Mouse (Mus musculus) hindbrain, embryonic 15.5 days (tissue): ENCODE data around the gene Kif17. TPM values are rescaled to one million over a fixed set of nuclear protein-coding genes. Genes with fewer than 3 reads are reported as not detected.
"Not testable (repeated sequence)": the region's sequence is repeated elsewhere in the genome, so short reads cannot be mapped to it uniquely, and the experiment has no call there.

Experiments
- ATAC-seq: fragments of 200-750 bp; cut with Nextera tagmentation; 2 replicates; pipeline ENCODE4 v1.8.0; 2017; ENCODE audit warnings: low read depth, moderate number of reproducible peaks, moderate TSS enrichment; ENCODE audit not compliant: low FRiP score
- H3K27ac ChIP-seq: fragments of 300-500 bp; sonication (generic); replicated peaks from 2 replicates; pipeline ENCODE4 v1.5.1; 2015; ENCODE audit warnings: mild to moderate bottlenecking, inconsistent platforms
- H3K27me3 ChIP-seq: fragments of 300-500 bp; sonication (generic); 2 replicates; pipeline ENCODE4 v1.6.1; 2015; ENCODE audit warnings: control low read depth, inconsistent platforms
- H3K36me3 ChIP-seq: fragments of 300-500 bp; sonication (generic); 2 replicates; pipeline ENCODE4 v1.6.1; 2015; ENCODE audit warnings: control low read depth, inconsistent platforms
- H3K4me1 ChIP-seq: fragments of 300-500 bp; sonication (generic); replicated peaks from 2 replicates; pipeline ENCODE4 v1.6.1; 2015; ENCODE audit warnings: control low read depth, inconsistent platforms
- H3K4me2 ChIP-seq: fragments of 300-500 bp; sonication (generic); 2 replicates; pipeline ENCODE4 v1.6.1; 2015; ENCODE audit warnings: moderate library complexity, mild to moderate bottlenecking, inconsistent platforms
- H3K4me3 ChIP-seq: fragments of 300-500 bp; sonication (generic); 2 replicates; pipeline ENCODE4 v1.5.1; 2015; ENCODE audit warnings: mild to moderate bottlenecking, inconsistent platforms
- H3K9ac ChIP-seq: fragments of 300-500 bp; sonication (generic); 2 replicates; pipeline ENCODE4 v1.6.1; 2015; ENCODE audit warnings: inconsistent platforms
- H3K9me3 ChIP-seq: fragments of 300-500 bp; sonication (generic); 2 replicates; pipeline ENCODE4 v1.6.1; 2016; ENCODE audit warnings: control low read depth, inconsistent platforms
- WGBS: fragments of 180-500 bp; shearing (Covaris S2); methylation state at CpG from one replicate; pipeline ENCODE4 v1.1.7; 2015; 5-methylcytosine and 5-hydroxymethylcytosine counted together
- polyA plus RNA-seq: library from polyadenylated mRNA; unstranded; fragments of >200 nt; fragmentation: Nextera tagmentation; extraction: Ambion mirVana; gene quantifications from 2 replicates; pipeline ENCODE4 v1.2.1, GENCODE M21; 2015

Gene Kif17
- polyA plus RNA-seq, 1 experiment from 2014 or later = 4.5 TPM

DNA sequence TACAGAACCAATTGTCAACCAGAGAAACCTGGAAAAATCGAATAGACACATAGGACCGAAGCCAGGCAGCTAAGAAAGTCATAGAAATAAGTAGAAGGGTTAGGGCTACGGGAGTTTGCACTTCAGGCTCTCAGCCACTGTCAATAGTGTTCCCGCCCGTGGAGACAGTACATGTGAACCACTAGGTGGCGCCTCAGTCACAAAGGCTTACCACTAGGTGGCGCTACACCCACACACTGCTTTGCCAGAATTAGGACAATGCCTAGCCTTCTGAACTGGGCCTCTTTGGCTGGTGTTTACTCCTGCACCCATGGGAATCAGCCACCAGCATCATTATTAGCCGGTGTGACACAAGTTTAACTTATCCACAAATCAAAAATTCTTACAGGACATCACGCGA is 69.3 kb downstream of the Kif17 start:
- H3K4me3 ChIP-seq = no peak overlapping the region
- 34% methylated on average over 10 of the region's 10 CpGs for WGBS
- H3K9ac ChIP-seq = no peak overlapping the region
- peaks cover 25% of the 10 kb centered on the region for H3K36me3 ChIP-seq
- no peaks in the 10 kb centered on the region for H3K9me3 ChIP-seq
- no peak overlapping the region for H3K27ac ChIP-seq
- H3K27me3 ChIP-seq = no peaks in the 10 kb centered on the region
- H3K4me2 ChIP-seq = no peak overlapping the region
- peak; percentile 5; the same call in 1 of the 2 replicates for ATAC-seq
- H3K4me1 ChIP-seq = peaks cover 22% of the 10 kb centered on the region

DNA sequence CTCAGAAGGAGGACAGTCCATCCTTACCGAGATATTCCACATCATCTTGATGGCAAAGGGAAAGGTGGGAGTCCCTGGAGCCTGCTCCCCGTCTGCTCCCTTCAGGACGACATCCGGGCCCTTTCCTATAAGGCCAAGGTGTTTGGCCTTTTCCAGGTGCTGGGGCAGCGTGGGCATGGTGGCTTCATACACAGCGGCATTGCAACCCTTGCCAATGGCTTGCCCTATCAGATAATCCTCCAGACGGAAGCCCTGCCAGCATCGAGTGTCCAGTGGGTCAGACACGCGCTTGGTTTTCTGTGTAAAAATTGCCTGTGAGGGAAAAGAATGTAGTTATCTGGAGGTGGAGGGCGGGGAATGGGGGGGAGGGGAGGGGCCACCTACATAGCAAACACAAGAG is 70.5 kb downstream of the Kif17 start:
- Histone ChIP-seq H3K4me1 (peaks cover 28% of the 10 kb centered on the region), H3K27me3 (no peaks in the 10 kb centered on the region), H3K9me3 (no peaks in the 10 kb centered on the region), H3K27ac (no peak overlapping the region), H3K4me3 (no peak overlapping the region), H3K36me3 (peaks cover 14% of the 10 kb centered on the region), H3K9ac (no peak overlapping the region), H3K4me2 (no peak overlapping the region)
- 87% methylated on average over 11 of the region's 11 CpGs for WGBS
- no peak for ATAC-seq

DNA sequence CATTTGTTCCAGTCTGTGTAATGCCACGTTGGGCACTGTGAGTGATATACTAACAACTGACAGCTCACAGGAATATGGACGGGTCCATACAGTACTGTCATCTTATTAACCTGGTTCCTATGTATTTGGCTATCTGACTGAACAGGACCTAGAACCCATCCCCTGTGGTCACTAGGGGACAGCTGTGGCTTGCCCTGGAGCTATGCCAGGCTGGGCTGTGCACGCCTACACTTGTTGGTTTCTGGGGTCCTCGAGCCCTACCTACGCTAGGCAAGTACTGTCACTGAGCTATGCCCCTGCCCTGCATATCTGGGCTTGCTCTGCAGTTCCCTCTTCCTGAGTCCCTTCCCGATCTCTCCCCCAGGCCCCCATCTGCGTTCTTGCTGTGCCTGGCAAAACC is 71.3 kb downstream of the Kif17 start:
- no peak for ATAC-seq
- 76% methylated on average over 7 of the region's 7 CpGs for WGBS
- H3K4me2 ChIP-seq = no peak overlapping the region
- H3K4me1 ChIP-seq = peaks cover 31% of the 10 kb centered on the region
- no peaks in the 10 kb centered on the region for H3K27me3 ChIP-seq
- H3K36me3 ChIP-seq = peaks cover 12% of the 10 kb centered on the region
- no peak overlapping the region for H3K27ac ChIP-seq
- H3K9me3 ChIP-seq = no peaks in the 10 kb centered on the region
- H3K4me3 ChIP-seq = no peak overlapping the region
- H3K9ac ChIP-seq = no peak overlapping the region

DNA sequence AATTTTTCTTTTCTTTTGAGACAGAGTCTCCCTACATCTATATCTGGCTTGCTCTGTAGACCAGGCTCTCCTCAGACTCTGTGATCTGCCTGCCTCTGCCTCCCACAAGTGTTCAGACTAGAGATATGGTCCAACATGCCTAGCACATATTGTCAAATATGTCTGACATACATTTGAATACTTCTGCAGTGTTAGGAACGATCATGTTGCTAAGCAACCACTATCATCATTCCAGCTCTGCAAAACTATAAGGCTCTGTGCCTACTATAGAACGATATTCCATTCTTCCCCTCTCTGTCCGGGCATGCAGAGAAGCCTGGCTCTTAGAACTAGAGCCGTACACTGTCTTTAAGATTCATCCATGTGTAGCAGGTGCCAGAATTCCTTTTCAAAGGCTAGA is 72.5 kb downstream of the Kif17 start:
- Histone ChIP-seq H3K27me3 (no peaks in the 10 kb centered on the region), H3K4me1 (peaks cover 33% of the 10 kb centered on the region), H3K36me3 (0 out of 2 replicates have a peak, but pooled peaks cover 5% of the 10 kb centered on the region), H3K27ac (peak overlapping the region; percentile 48), H3K9me3 (no peaks in the 10 kb centered on the region), H3K9ac (no peak overlapping the region), H3K4me2 (no peak overlapping the region), H3K4me3 (no peak overlapping the region)
- no peak for ATAC-seq
- 18% methylated on average over 4 of the region's 4 CpGs for WGBS

DNA sequence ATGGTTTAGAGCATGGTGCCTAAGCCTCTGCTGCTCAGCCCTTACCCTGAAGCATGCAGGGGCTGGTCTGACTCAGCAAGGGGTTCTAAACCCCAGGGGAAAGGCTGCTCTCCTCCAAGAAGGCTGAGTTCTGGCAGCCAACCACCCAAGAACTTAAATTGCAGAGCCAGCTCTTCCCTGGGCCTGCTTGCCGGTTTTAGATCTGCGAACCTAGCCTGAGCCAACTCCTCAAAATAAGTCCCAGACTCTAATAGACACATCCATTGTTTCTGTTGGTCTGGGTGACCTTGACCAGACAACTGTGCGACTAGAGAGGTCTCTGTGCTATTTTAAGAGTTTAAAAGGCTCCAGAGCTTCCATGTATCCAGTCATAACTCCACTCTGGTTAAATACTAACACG is 73.5 kb downstream of the Kif17 start:
- 69% methylated on average over 4 of the region's 4 CpGs for WGBS
- no peak for ATAC-seq
- Histone ChIP-seq H3K36me3 (0 out of 2 replicates have a peak, but pooled peaks cover 5% of the 10 kb centered on the region), H3K27me3 (no peaks in the 10 kb centered on the region), H3K9me3 (no peaks in the 10 kb centered on the region), H3K4me2 (no peak overlapping the region), H3K4me1 (peaks cover 33% of the 10 kb centered on the region), H3K4me3 (no peak overlapping the region), H3K9ac (no peak overlapping the region), H3K27ac (no peak overlapping the region; the same call in 1 of the 2 replicates)

DNA sequence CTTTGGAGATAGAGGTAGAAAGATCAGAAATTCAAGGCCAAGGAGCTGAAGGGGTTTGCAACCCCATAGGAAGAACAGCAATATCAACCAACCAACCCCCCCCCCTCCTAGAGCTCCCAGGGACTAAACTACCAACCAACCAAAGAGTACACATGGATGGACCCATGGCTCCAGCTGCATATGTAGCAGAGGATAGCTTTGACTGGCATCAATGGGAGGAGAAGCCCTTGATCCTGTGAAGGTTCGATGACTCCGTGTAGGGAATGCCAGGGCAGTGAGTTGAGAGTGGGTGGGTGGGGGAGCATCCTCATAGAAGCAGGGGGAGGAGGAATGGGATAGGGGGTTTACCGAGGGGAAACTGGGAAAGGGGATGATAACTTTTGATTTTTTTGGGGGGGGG is 74.2 kb downstream of the Kif17 start:
- H3K27ac ChIP-seq = no peak overlapping the region
- no peak overlapping the region for H3K9ac ChIP-seq
- 95% methylated on average over 3 of the region's 3 CpGs for WGBS
- no peak for ATAC-seq
- 0 out of 2 replicates have a peak, but pooled peaks cover 5% of the 10 kb centered on the region for H3K36me3 ChIP-seq
- no peak overlapping the region for H3K4me2 ChIP-seq
- H3K4me1 ChIP-seq = peaks cover 33% of the 10 kb centered on the region
- no peak overlapping the region for H3K4me3 ChIP-seq
- H3K27me3 ChIP-seq = no peaks in the 10 kb centered on the region
- H3K9me3 ChIP-seq = no peaks in the 10 kb centered on the region

DNA sequence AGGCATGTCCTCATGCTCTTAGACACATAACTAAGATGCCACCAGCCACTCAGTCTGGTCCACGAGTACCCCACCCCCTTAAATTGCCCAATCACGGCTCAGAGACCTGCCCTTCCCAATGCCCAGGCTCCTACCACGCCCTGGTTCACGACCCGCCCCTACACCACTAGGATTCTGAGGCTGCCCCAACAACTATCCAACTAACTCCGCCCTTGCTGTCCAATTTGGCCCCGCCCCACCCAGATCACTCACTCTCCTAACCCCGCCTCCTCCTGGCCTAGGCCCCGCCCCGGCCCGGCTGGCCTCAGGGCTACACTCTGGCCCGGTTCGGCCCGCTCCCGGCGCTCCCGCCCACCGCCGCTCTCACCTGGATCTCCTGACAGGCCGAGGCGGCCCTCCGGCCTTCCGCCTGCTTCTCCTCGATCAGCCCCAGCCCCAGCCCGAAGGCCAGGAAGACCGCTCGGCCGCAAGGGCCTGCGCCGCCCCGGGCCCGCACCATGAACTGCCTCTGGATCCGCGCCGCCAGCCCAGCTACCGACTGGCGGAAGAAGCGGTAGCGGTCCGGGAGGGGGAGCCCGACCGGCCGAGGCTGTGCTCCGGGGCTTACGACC is 75.3 kb downstream of the Kif17 start:
- ATAC-seq = peak; percentile 87
- WGBS = 1% methylated on average over 25 of the region's 45 CpGs

DNA sequence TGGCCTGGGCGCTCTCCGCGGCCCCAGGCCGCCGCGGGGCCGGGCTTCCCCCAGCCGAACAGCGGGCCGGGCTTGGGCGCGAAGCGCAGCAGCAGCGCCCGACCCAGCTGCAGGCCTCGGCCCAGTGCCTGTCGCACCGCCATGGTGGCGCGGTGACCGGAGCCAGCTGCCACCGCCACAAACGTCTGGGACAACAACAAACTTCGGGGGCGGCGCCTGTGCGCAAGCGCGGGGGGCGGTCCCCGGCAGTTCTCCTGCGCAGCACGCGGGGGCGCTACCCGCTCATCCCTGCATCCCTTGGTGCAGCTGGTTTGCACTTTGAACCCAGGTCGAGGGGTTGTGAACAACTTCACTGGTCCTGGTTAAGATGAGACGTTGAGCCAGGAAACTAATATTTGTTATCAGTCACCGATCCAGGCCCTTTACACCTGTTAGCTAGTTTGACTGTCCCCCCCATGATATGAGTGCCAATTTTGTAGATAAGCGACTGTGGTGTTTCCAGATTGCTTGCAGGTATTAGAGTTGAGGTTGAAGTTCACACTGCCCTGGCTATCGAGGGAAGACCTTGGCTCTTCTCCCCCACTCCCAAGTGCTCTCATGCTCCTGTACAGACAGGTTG is 76.0 kb downstream of the Kif17 start, which contains the start of gene Pink1:
Gene Pink1, minus strand, starts transcription at position 231 of the 619 bp plus-strand sequence.
- Histone ChIP-seq H3K9me3 (no peaks in the 10 kb centered on the region), H3K9ac (peak within 1 kb of the TSS; percentile 58), H3K36me3 (no peaks in the 10 kb centered on the region), H3K4me3 (peak within 1 kb of the TSS; percentile 85), H3K4me1 (peaks cover 33% of the 10 kb centered on the region), H3K27ac (peak within 1 kb of the TSS; percentile 88), H3K27me3 (no peaks in the 10 kb centered on the region), H3K4me2 (peak within 1 kb of the TSS; percentile 60)
- peak; percentile 68; the same call in 1 of the 2 replicates for ATAC-seq
- 3% methylated on average over 40 of the region's 41 CpGs for WGBS

More for the DNA sequence above, 75.3 kb downstream of the Kif17 start:
- H3K27ac ChIP-seq = peak overlapping the region; percentile 88
- no peaks in the 10 kb centered on the region for H3K36me3 ChIP-seq
- H3K9me3 ChIP-seq = no peaks in the 10 kb centered on the region
- H3K4me3 ChIP-seq = peak overlapping the region; percentile 85
- peak overlapping the region; percentile 58 for H3K9ac ChIP-seq
- peak overlapping the region; percentile 60 for H3K4me2 ChIP-seq
- peaks cover 33% of the 10 kb centered on the region for H3K4me1 ChIP-seq
- H3K27me3 ChIP-seq = no peaks in the 10 kb centered on the region

DNA sequence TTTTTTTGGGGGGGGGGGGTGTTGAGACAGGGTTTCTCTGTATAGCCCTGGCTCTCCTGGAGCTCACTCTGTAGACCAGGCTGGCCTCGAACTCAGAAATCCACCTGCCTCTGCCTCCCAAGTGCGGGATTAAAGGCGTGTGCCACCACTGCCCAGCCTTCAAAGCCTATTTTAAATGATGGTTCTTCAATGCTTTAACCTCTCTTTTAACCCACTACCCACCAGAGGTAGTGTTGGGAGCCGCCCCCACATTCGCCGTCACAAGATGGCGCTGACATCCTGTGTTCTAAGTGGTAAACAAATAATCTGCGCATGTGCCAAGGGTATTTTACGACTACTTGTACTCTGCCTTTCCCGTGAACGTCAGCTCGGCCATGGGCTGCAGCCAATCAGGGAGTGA is 76.9 kb downstream of the Kif17 start:
- not testable (repeated sequence) for H3K4me2 ChIP-seq, ATAC-seq
- WGBS = 69% methylated on average over 9 of the region's 12 CpGs

DNA sequence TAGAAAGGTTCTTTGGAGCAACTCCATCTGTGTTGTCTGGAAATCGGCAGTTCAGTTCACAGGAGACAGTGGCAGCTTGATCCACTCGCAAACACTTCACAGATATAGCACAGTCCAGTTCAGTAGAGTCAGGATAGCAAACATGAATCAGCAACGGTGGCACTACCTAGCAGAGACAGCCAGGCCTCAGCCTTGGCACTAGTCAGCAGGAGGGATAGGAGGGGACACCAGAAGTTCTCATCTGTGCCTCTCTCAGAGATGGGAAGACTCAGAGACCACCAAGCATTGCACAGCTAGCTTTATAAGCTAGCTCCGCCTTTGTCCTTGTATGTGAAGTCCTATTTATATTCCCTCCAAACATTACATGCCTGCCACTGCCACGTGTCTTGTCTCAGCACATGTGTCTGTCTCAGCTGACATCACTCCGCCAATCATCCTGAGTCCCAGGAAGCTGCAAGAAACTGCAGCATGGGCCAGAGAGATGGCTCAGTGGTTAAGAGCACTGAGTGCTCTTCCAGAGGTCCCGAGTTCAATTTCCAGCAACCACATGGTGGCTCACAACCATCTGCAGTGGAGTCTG is 77.7 kb downstream of the Kif17 start:
- ATAC-seq = no peak
- H3K9me3 ChIP-seq = no peaks in the 10 kb centered on the region
- 67% methylated on average over 7 of the region's 7 CpGs for WGBS
- H3K4me2 ChIP-seq = peak overlapping the region; percentile 46
- H3K9ac ChIP-seq = 0 out of 2 replicates have a peak overlapping the region, but pooled peaks have one; percentile 7
- H3K4me3 ChIP-seq = peak overlapping the region; percentile 25
- H3K27me3 ChIP-seq = no peaks in the 10 kb centered on the region
- no peak overlapping the region for H3K27ac ChIP-seq
- peaks cover 26% of the 10 kb centered on the region for H3K4me1 ChIP-seq
- no peaks in the 10 kb centered on the region for H3K36me3 ChIP-seq

More for the DNA sequence above, 76.9 kb downstream of the Kif17 start:
- H3K9me3 ChIP-seq, H3K27me3 ChIP-seq, H3K36me3 ChIP-seq, H3K27ac ChIP-seq, H3K4me3 ChIP-seq, H3K9ac ChIP-seq: not testable (repeated sequence)
- peaks cover 32% of the 10 kb centered on the region for H3K4me1 ChIP-seq

DNA sequence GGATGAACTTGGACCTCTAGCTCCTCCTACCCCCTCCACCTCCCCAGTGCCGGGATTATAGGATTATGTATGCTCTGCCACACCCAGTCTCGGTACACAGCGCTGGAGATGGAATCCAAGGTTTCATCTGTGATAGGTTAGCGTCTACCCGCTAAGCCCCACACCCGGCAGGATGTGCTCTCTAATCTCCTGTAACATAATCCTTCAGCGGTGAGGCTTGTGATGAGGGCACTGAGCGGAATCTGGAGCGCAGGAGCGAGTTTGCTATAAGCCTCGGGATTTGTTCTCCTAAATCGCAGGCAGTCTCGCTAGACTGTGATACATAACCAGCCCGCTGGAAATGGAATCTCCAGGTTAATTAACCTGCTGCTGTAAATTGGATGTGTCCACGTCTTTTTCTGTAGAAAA is 80.0 kb downstream of the Kif17 start:
- no peak overlapping the region for H3K4me2 ChIP-seq
- H3K27ac ChIP-seq = peak overlapping the region; percentile 31; the same call in 1 of the 2 replicates
- H3K9ac ChIP-seq = no peak overlapping the region
- H3K4me1 ChIP-seq = peaks cover 8% of the 10 kb centered on the region; the same call in 1 of the 2 replicates
- 34% methylated on average over 15 of the region's 15 CpGs for WGBS
- H3K36me3 ChIP-seq = no peaks in the 10 kb centered on the region
- ATAC-seq = no peak
- H3K27me3 ChIP-seq = no peaks in the 10 kb centered on the region
- H3K4me3 ChIP-seq = no peak overlapping the region
- no peaks in the 10 kb centered on the region for H3K9me3 ChIP-seq

DNA sequence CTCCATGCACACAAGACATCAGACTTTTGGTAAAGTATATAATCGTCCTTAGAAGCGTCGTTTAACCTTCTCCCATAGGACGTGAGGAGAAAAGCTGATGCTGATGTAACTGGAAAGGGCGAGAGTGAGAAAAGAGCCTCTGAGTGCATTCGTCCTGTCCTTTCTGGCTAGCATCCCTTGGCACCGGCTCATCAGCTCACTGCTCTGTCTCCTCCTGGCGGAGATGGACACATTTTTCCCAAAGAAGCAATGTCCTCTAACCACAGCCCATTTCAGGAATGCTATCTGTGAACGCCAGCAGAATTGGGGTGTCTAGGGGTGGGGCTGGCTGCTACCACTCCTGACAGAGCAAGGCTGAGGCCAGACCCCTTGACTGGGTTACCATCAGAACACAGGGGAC is 81.4 kb downstream of the Kif17 start:
- 79% methylated on average over 9 of the region's 9 CpGs for WGBS
- H3K4me1 ChIP-seq = peaks cover under 1% of the 10 kb centered on the region; the same call in 1 of the 2 replicates

More for the DNA sequence above, 81.4 kb downstream of the Kif17 start:
- ATAC-seq = no peak
- Histone ChIP-seq H3K4me3 (no peak overlapping the region), H3K9ac (no peak overlapping the region), H3K36me3 (no peaks in the 10 kb centered on the region), H3K9me3 (no peaks in the 10 kb centered on the region), H3K27me3 (no peaks in the 10 kb centered on the region), H3K27ac (no peak overlapping the region), H3K4me2 (no peak overlapping the region)
